Mouse (Mus musculus) limb, embryonic 15.5 days (tissue): ENCODE measurements around the gene Fbxl15. TPM values are rescaled to one million over a fixed set of nuclear protein-coding genes. Genes with fewer than 3 reads are reported as not detected.

Source experiments
- ATAC-seq: fragments of 200-750 bp; cut with Nextera tagmentation; 2 replicates; pipeline ENCODE4 v1.8.0; 2017; ENCODE audit warnings: low read depth, moderate TSS enrichment; ENCODE audit not compliant: insufficient number of reproducible peaks, low FRiP score, low TSS enrichment
- H3K27ac ChIP-seq: fragments of 300-500 bp; sonication (generic); 2 replicates; pipeline ENCODE4 v1.5.1; 2015; ENCODE audit warnings: moderate library complexity, mild to moderate bottlenecking, inconsistent platforms
- H3K27me3 ChIP-seq: fragments of 300-500 bp; sonication (generic); 2 replicates; pipeline ENCODE4 v1.6.1; 2015; ENCODE audit warnings: inconsistent platforms
- H3K36me3 ChIP-seq: fragments of 300-500 bp; sonication (generic); 2 replicates; pipeline ENCODE4 v1.6.1; 2015; ENCODE audit warnings: inconsistent platforms
- H3K4me1 ChIP-seq: fragments of 300-500 bp; sonication (generic); 2 replicates; pipeline ENCODE4 v1.6.1; 2015; ENCODE audit warnings: inconsistent platforms
- H3K4me2 ChIP-seq: fragments of 300-500 bp; sonication (generic); 2 replicates; pipeline ENCODE4 v1.6.1; 2015; ENCODE audit warnings: mild to moderate bottlenecking, inconsistent platforms
- H3K4me3 ChIP-seq: fragments of 300-500 bp; sonication (generic); 2 replicates; pipeline ENCODE4 v1.5.1; 2015; ENCODE audit warnings: mild to moderate bottlenecking, inconsistent platforms
- H3K9ac ChIP-seq: fragments of 300-500 bp; sonication (generic); 2 replicates; pipeline ENCODE4 v1.6.1; 2015; ENCODE audit warnings: inconsistent platforms
- H3K9me3 ChIP-seq: fragments of 300-500 bp; sonication (generic); 2 replicates; pipeline ENCODE4 v1.6.1; 2016; ENCODE audit warnings: inconsistent platforms
- WGBS: fragments of 180-500 bp; shearing (Covaris S2); methylation state at CpG from one replicate; pipeline ENCODE4 v1.1.7; 2015; 5-methylcytosine and 5-hydroxymethylcytosine counted together
- polyA plus RNA-seq: library from polyadenylated mRNA; unstranded; fragments of >200 nt; fragmentation: Nextera tagmentation; extraction: Ambion mirVana; gene quantifications from 2 replicates; pipeline ENCODE4 v1.2.1, GENCODE M21; 2015

Gene Fbxl15
- polyA plus RNA-seq, 1 experiment from 2014 or later: 12.8 TPM

DNA sequence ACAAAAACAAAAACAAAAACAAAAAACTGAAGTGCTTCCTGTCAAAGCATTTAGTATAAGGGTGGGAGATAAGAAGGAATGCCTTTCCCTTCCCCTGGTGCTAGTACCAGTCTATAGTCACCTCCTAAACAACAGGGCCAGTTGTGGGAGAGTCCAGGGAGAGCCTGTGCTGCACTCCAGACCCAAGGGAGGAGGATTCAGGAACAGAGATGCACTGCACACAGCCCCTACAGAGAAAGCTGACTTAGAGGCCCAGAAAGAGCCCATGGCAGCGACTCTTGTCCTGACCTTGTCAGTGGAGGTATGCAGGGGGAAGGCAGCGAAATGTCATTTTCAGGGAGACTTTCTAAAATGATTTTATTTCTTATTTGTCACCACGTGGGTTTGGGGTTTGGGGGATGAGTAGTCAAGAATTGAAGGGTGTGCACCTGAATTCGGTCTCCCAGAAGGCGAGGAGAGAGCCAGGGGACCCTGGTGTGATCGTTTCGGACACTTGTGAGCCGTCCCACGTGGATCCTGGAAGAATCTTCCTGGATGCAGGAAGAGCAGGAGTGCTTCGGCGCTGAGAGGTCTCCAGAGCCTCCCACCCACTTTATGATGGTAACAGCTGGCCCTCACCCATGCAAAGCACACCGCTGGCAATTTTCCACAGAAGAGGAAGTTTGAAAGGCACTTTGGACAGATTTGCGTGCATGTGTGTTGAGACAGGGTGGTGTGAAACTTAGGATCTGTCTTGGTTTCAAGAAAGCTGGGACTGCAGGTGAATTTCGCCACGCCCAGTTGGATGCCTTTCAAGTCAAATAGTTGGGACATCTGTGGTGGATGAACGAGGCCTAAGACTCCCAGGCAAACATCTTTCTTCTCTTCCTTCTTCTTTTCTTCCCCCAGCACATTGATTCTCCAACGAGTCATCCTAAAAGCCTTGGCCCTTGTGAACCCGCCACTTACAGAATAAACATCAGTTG is 24.5 kb upstream of the Fbxl15 start:
- Histone ChIP-seq H3K27ac (peak overlapping the region; percentile 80), H3K4me2 (peak overlapping the region; percentile 98), H3K9me3 (no peaks in the 10 kb centered on the region), H3K4me3 (peak overlapping the region; percentile 71), H3K9ac (no peak overlapping the region), H3K4me1 (peaks cover 29% of the 10 kb centered on the region), H3K36me3 (peaks cover 10% of the 10 kb centered on the region; the same call in 1 of the 2 replicates), H3K27me3 (peaks cover 19% of the 10 kb centered on the region)
- no peak for ATAC-seq
- 52% methylated on average over 18 of the region's 18 CpGs for WGBS

DNA sequence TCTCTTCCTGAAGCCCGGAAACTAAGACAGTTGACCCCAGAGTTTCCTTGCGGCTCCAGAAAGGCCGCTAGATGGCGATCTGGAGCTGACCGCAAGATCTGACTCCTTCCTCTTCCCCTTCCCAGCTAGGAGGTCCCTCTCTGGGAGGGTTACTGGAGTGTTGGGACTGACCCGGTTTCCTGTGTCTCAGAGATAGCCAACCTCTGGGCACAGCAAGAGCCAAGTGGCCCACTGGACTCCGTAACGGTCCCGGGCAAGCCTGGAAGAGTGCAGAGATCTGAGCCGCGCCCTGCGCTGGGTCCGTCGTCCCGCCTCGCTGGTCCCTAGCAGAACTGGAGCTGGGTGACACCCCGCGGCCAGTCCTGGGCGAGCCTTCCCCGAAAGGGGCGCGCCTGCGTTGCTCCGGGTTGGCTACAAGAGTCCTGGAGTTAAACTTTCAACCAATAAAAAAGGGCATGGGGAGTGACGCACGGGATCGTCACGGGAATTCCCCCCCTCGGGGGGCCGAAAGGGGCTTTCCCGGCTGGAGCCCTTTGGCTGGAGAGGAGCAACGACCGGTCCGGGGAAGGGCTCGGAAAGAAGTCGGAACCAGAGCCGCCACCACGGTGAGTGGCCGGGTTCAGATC is 23.7 kb upstream of the Fbxl15 start, which contains the start of gene Nfkb2:
Nfkb2 (plus strand) TSS at position 105 of the 626 bp plus-strand sequence.
- no peaks in the 10 kb centered on the region for H3K9me3 ChIP-seq
- H3K36me3 ChIP-seq: peaks cover 10% of the 10 kb centered on the region; the same call in 1 of the 2 replicates
- H3K9ac ChIP-seq: peak within 1 kb of the TSS; percentile 37
- H3K27ac ChIP-seq: peak within 1 kb of the TSS; percentile 80
- H3K4me3 ChIP-seq: peak within 1 kb of the TSS; percentile 71
- H3K27me3 ChIP-seq: peaks cover 20% of the 10 kb centered on the region
- peak; percentile 89 for ATAC-seq
- under 1% methylated on average over 39 of the region's 39 CpGs for WGBS
- H3K4me2 ChIP-seq: peak within 1 kb of the TSS; percentile 98
- peaks cover 37% of the 10 kb centered on the region for H3K4me1 ChIP-seq

DNA sequence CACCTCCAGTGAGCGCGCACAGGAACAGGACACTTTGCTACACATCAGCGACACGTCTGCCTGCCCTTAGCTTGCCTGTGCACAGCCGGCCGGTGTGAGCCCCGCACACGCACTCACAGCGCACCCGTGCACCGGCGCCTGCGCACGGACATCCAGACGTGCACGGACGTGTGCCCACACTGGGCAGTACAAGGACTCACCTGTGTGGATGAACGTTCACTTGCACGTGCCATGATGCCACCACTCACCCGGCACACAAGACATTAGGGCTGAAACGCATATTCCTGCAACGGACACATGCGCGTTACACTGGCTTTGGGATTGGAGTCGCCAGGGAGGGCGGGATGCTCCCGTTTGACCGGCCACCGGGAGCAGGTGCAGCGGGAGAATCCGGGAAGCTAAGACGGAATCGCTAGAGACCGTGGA is 23.1 kb upstream of the Fbxl15 start:
- ATAC-seq: peak; percentile 22; the same call in 1 of the 2 replicates
- peak overlapping the region; percentile 37 for H3K9ac ChIP-seq
- peak overlapping the region; percentile 98 for H3K4me2 ChIP-seq
- H3K4me1 ChIP-seq: peaks cover 40% of the 10 kb centered on the region
- H3K9me3 ChIP-seq: no peaks in the 10 kb centered on the region
- H3K4me3 ChIP-seq: peak overlapping the region; percentile 71
- H3K27me3 ChIP-seq: peaks cover 22% of the 10 kb centered on the region
- peak overlapping the region; percentile 80 for H3K27ac ChIP-seq
- WGBS: under 1% methylated on average over 34 of the region's 34 CpGs
- H3K36me3 ChIP-seq: peaks cover 16% of the 10 kb centered on the region; the same call in 1 of the 2 replicates

DNA sequence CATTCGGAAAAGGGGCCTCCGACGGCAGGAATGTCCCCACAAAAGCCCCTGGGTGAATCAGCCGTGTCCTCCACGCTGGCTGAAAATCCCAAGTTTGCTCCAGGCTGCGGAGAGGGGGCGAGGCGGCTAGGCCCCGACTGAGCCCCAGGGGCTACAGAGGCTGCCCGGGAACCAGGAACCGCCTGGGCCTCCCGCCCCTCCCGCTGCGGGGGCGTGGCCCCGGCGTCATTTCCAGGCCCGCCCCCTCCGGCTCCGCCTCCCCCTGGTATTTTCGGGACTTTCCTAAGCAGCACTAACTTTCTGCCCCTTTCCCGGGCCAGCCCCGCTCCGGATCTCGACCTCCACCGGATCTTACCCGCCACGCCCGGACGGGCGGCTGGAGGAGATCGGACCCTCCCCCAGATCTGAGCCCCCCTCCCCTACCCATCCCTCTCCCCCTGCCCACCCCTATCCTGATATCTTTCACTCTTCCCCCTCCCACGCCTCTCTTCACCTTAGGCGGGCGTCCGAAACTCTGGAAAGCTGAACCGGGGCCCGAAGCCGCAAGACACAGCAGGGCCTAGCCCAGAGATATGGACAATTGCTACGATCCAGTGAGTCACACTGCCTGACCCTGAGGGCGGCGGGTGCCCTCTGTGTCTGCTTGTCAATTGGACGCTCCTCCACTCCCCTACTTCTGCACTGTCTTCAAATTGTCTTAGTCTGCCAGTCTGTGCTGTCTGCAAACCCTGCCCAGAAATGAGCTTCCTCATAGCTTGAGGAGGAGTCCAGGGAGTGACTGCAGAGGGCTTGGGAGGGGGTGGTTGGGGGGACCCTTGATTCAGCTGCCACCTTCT is 22.3 kb upstream of the Fbxl15 start:
- peak overlapping the region; percentile 80 for H3K27ac ChIP-seq
- peak overlapping the region; percentile 71 for H3K4me3 ChIP-seq
- WGBS: under 1% methylated on average over 43 of the region's 43 CpGs
- peaks cover 40% of the 10 kb centered on the region for H3K4me1 ChIP-seq
- peak; percentile 65 for ATAC-seq
- H3K9me3 ChIP-seq: no peaks in the 10 kb centered on the region
- H3K36me3 ChIP-seq: peaks cover 23% of the 10 kb centered on the region
- H3K27me3 ChIP-seq: peaks cover 24% of the 10 kb centered on the region
- peak overlapping the region; percentile 98 for H3K4me2 ChIP-seq
- peak overlapping the region; percentile 46 for H3K9ac ChIP-seq

DNA sequence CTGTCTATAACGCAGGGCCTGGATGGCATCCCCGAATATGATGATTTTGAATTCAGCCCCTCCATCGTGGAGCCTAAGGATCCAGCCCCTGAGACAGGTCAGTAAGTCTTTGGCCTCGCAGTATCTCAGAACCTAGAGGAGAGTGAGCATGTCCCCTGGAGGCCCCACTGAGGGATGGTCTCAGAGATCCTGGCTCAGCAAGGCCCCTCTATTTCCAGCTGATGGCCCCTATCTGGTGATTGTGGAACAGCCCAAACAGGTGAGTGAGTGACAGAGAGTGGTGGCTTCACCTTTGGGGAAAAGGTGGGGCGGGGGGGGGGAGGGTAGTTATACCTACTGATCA is 21.7 kb upstream of the Fbxl15 start:
- no peak overlapping the region for H3K27ac ChIP-seq
- peaks cover 29% of the 10 kb centered on the region for H3K36me3 ChIP-seq
- peak overlapping the region; percentile 46 for H3K9ac ChIP-seq
- peak overlapping the region; percentile 71 for H3K4me3 ChIP-seq
- no peak for ATAC-seq
- no peaks in the 10 kb centered on the region for H3K9me3 ChIP-seq
- WGBS: 53% methylated on average over 5 of the region's 5 CpGs
- H3K27me3 ChIP-seq: peaks cover 27% of the 10 kb centered on the region
- peak overlapping the region; percentile 98 for H3K4me2 ChIP-seq
- peaks cover 40% of the 10 kb centered on the region for H3K4me1 ChIP-seq

DNA sequence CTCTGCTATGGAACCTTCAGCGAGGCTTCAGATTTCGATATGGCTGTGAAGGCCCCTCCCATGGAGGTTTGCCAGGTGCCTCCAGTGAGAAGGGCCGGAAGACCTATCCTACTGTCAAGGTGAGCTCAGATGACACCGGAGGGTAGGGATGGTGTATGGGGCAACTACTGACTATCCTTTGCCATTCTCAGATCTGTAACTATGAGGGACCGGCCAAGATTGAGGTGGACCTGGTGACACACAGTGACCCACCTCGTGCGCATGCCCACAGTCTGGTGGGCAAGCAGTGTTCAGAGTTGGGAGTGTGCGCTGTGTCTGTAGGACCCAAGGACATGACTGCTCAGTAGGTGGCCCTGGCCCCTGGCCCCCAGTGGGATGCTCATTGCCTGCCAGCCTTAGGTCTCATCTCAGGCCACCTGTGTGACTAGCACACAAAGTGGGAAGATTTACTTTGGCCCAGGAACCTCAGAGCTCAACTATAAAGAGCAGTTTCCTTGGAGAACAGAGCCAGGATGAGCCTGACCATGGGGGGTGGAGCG is 21.2 kb upstream of the Fbxl15 start:
- H3K4me2 ChIP-seq: no peak overlapping the region
- peaks cover 40% of the 10 kb centered on the region for H3K4me1 ChIP-seq
- no peaks in the 10 kb centered on the region for H3K9me3 ChIP-seq
- no peak overlapping the region for H3K4me3 ChIP-seq
- H3K27me3 ChIP-seq: peaks cover 27% of the 10 kb centered on the region
- peaks cover 35% of the 10 kb centered on the region for H3K36me3 ChIP-seq
- H3K9ac ChIP-seq: no peak overlapping the region
- ATAC-seq: no peak
- no peak overlapping the region for H3K27ac ChIP-seq
- WGBS: 93% methylated on average over 9 of the region's 9 CpGs

DNA sequence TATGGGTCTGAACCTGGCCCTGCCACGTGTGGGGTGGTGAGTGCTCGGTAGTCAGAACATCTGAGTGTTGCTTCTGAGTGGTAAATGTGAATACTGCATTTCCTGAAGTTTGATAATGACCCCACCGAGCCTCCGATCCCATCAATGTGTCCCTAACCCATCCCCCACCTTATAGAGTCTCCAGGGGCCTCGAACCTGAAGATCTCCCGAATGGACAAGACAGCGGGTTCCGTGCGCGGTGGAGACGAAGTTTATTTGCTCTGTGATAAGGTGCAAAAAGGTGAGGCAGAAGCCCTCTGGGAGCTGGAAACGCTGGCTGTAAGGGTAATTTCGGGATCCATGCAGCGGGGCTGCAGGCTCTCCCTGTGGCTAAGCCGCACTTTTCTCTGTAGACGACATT is 20.2 kb upstream of the Fbxl15 start:
- ATAC-seq: no peak
- Histone ChIP-seq H3K27me3 (peaks cover 32% of the 10 kb centered on the region), H3K9me3 (no peaks in the 10 kb centered on the region), H3K27ac (no peak overlapping the region), H3K4me1 (peaks cover 40% of the 10 kb centered on the region), H3K9ac (no peak overlapping the region), H3K4me2 (no peak overlapping the region), H3K4me3 (no peak overlapping the region), H3K36me3 (peaks cover 44% of the 10 kb centered on the region)
- WGBS: 84% methylated on average over 16 of the region's 16 CpGs

DNA sequence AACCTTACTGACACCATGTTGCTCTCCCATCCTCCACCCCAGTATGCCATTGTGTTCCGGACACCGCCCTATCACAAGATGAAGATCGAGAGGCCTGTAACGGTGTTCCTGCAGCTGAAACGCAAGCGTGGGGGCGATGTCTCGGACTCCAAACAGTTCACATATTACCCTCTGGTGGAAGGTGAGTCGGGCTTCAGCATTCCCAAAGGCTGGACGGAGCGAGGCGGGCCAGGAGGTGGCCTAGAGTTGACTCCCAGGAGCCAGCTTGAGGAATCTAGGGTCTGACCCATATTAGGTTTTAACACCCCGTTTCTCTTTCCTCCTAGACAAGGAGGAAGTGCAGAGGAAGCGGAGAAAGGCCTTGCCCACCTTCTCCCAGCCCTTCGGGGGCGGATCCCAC is 19.7 kb upstream of the Fbxl15 start:
- no peaks in the 10 kb centered on the region for H3K9me3 ChIP-seq
- no peak for ATAC-seq
- peak overlapping the region; percentile 84 for H3K4me2 ChIP-seq
- peaks cover 37% of the 10 kb centered on the region for H3K27me3 ChIP-seq
- no peak overlapping the region for H3K27ac ChIP-seq
- H3K36me3 ChIP-seq: peaks cover 46% of the 10 kb centered on the region
- peak overlapping the region; percentile 41 for H3K4me3 ChIP-seq
- WGBS: 68% methylated on average over 16 of the region's 16 CpGs
- no peak overlapping the region for H3K9ac ChIP-seq
- H3K4me1 ChIP-seq: peaks cover 40% of the 10 kb centered on the region

DNA sequence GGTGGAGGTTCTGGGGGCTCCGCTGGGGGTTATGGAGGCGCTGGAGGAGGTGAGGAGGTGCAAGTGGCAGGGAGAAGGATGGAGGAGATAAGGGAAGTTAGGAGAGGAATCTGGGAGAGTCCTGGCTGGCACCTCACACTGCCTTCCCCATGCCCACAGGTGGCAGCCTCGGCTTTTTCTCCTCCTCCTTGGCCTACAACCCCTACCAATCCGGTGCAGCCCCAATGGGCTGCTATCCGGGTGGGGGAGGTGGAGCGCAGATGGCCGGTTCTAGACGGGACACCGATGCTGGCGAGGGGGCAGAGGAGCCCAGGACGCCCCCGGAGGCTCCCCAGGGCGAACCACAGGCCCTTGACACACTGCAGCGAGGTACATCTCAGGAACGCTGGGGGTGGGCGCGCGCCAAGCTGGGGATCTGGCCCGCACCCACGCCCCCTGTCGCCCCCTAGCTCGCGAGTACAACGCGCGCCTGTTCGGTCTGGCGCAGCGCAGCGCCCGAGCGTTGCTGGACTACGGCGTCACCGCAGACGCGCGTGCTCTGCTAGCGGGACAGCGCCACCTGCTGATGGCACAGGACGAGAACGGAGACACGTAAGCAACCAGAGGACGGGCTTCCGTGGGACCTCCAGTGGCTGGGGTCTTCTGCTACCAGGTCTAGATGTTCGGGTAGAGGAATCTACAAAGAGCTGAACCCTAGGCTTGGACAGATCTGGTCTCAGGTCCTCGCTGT is 19.1 kb upstream of the Fbxl15 start:
- Histone ChIP-seq H3K4me2 (peak overlapping the region; percentile 84), H3K9me3 (no peaks in the 10 kb centered on the region), H3K27ac (no peak overlapping the region), H3K27me3 (peaks cover 42% of the 10 kb centered on the region), H3K4me1 (peaks cover 35% of the 10 kb centered on the region), H3K4me3 (peak overlapping the region; percentile 41), H3K9ac (0 out of 2 replicates have a peak overlapping the region, but pooled peaks have one; percentile 27), H3K36me3 (peaks cover 46% of the 10 kb centered on the region)
- WGBS: under 1% methylated on average over 45 of the region's 47 CpGs
- ATAC-seq: no peak

DNA sequence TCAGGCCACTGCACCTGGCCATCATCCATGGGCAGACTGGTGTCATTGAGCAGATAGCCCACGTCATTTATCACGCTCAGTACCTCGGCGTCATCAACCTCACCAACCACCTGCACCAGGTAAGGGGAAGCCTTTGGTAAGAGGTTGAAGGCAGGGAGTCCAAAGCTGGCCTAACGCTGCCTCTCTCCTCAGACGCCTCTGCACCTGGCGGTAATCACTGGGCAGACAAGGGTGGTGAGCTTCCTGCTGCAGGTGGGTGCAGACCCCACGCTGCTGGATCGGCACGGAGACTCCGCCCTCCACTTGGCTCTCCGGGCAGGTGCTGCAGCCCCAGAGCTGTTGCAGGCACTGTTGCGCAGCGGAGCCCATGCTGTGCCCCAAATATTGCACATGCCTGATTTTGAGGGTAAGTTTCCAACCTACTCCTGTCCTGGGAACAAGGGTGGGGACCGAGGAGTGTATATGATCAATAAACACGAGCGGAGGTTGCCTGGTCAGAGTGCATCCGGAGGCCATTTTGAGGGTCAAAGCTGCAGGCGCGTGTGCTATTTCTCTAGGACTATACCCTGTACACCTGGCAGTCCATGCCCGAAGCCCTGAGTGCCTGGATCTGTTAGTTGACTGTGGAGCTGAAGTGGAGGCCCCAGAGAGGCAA is 18.2 kb upstream of the Fbxl15 start:
- 78% methylated on average over 21 of the region's 21 CpGs for WGBS
- H3K36me3 ChIP-seq: peaks cover 46% of the 10 kb centered on the region
- no peak overlapping the region for H3K4me3 ChIP-seq
- no peak overlapping the region for H3K4me2 ChIP-seq
- no peak overlapping the region for H3K9ac ChIP-seq
- H3K27me3 ChIP-seq: peaks cover 51% of the 10 kb centered on the region
- H3K4me1 ChIP-seq: peaks cover 37% of the 10 kb centered on the region
- no peak for ATAC-seq
- no peaks in the 10 kb centered on the region for H3K9me3 ChIP-seq
- no peak overlapping the region for H3K27ac ChIP-seq
